Mouse (Mus musculus) mesoderm, embryonic 11.5 days (tissue): ENCODE data around the gene Klf2.

Experiments used
- DNase-seq: peaks from one replicate; pipeline ENCODE4 v3.0.0-alpha.2; 2012; ENCODE audit warnings: low read depth, low spot score

Gene Klf2

GRCm38 (mm10) chr8:72305210-72305905 is 13.5 kb upstream of the Klf2 start, which contains the start of gene Gm10282:
Gene Gm10282 (minus strand): TSS chr8:72305260.
- DNase-seq, result no peak

GRCm38 (mm10) chr8:72306913-72307312 is 11.9 kb upstream of the Klf2 start:
- DNase-seq, result no peak

- no peak for DNase-seq
Observed at GRCm38 (mm10) chr8:72308276-72308675, 10.6 kb upstream of the Klf2 start.

GRCm38 (mm10) chr8:72310849-72311506 is 7.9 kb upstream of the Klf2 start:
- DNase-seq, result no peak

- no peak for DNase-seq
Observed at GRCm38 (mm10) chr8:72312926-72313518, 5.8 kb upstream of the Klf2 start.

- DNase-seq, result no peak
Observed at GRCm38 (mm10) chr8:72316053-72316695, 2.7 kb upstream of the Klf2 start.

- no peak for DNase-seq
Observed at GRCm38 (mm10) chr8:72317741-72318301, 1.0 kb upstream of the Klf2 start.

- DNase-seq, result no peak
Observed at GRCm38 (mm10) chr8:72319397-72319796, 564 bp downstream of the Klf2 start.

- DNase-seq, result no peak
Observed at GRCm38 (mm10) chr8:72319921-72320802, 1.3 kb downstream of the Klf2 start.

GRCm38 (mm10) chr8:72320803-72321583 is 2.2 kb downstream of the Klf2 start:
- no peak for DNase-seq

- DNase-seq, result no peak
Observed at GRCm38 (mm10) chr8:72321635-72322441, 3.0 kb downstream of the Klf2 start.

- no peak for DNase-seq
Observed at GRCm38 (mm10) chr8:72322471-72322889, 3.6 kb downstream of the Klf2 start.

GRCm38 (mm10) chr8:72323131-72323725 is 4.4 kb downstream of the Klf2 start:
- no peak for DNase-seq

- no peak for DNase-seq
Observed at GRCm38 (mm10) chr8:72324036-72324706, 5.3 kb downstream of the Klf2 start.

- DNase-seq, result no peak
Observed at GRCm38 (mm10) chr8:72324708-72325107, 5.9 kb downstream of the Klf2 start.

GRCm38 (mm10) chr8:72329116-72329515 is 10.3 kb downstream of the Klf2 start:
- DNase-seq, result no peak

GRCm38 (mm10) chr8:72330806-72331516 is 12.1 kb downstream of the Klf2 start:
- DNase-seq, result no peak

GRCm38 (mm10) chr8:72331631-72332030 is 12.8 kb downstream of the Klf2 start:
- no peak for DNase-seq
